Mouse (Mus musculus): ENCODE measurements at regions not wholly inside any gene's neighbourhood (a gene's known extent, or its start where the extent isn't known, plus 50 kb on each side); places are given as distances from the start of the nearest gene placed in this dataset.

- TF ChIP-seq FLI1 (IDR thresholded peaks at IDR 0.05; ENCODE audit: low read length) (no peak), GATA1 (IDR thresholded peaks at IDR 0.05; ENCODE audit: borderline replicate concordance, low read length) (no peak)
Observed at GRCm38 (mm10) chrX:11915984-11916383, 244.2 kb downstream of the Bcor start.
